8 mouse cellular contexts compared by ENCODE assay signal in the genomic region with DNA sequence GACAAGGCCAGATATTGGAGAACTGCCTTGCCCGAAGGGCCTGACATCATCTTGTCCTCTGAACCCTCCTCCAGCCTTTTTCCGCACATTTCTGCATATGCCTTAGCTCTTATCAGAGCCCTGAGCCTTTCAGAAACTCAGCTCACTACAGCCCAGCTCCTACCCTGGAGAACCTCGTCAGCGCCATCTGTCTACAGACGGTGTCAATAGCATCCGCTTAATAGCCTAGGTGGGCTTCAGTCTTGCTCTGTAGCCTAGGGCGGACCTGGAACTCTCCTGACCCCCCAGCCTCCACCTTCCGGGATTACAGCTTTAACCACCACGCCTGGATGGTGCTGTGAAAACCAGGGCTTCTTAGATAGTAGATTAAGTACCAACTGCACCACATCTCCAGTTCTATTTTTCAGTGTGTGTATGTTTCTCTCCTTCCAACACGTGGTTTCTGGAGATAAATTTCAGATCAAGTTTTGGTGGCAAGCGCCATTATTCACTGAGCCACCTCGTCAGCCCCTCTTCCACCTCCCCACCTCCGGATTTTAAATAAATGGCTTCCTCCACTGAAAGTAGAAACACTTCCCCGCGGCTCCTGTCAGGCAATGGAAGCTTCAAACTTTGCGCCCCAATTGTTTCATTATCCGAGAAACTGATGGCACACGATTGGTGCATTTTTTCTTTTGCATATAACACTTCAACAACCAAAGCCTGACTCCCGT. TPM values are rescaled to one million over a fixed set of nuclear protein-coding genes. Genes with fewer than 3 reads are reported as not detected.
DNase-seq lines count a peak whose midpoint lies in the region; ATAC-seq lines count a peak whose summit lies in the region.

No protein-coding gene starts in this region.

- H3K4me2 ChIP-seq in hindbrain, embryonic 14.5 days (replicated peaks) = peak overlapping the region; percentile 61

- H3K79me2 ChIP-seq in macrophage (ENCODE audit: inconsistent target) = peaks cover 41% of the 10 kb centered on the region

- no peak for ATAC-seq in hindbrain, embryonic 14.5 days (ENCODE audit: low FRiP score)

- WGBS in hindbrain, embryonic 14.5 days = 7% methylated on average over 19 of the region's 19 CpGs
- under 1% methylated on average over 19 of the region's 19 CpGs for WGBS in macrophage (ENCODE audit: missing documents)

- peak overlapping the region; percentile 55 for H3K9ac ChIP-seq in hindbrain, embryonic 14.5 days

- H3K27ac ChIP-seq in hindbrain, embryonic 14.5 days = peak overlapping the region; percentile 77
- peak overlapping the region; percentile 95 for H3K27ac ChIP-seq in macrophage

- no peaks in the 10 kb centered on the region for H3K27me3 ChIP-seq in hindbrain, embryonic 14.5 days (ENCODE audit: control insufficient read depth, insufficient read depth, low read length)

- peak; percentile 92 for DNase-seq in R1 (ENCODE audit: low read depth, low spot score)
- DNase-seq in cerebellum, postnatal 14 days = peak; percentile 87 to 91
- DNase-seq in frontal cortex, postnatal 25 days (ENCODE audit: low spot score in 2 of 2) = peak; percentile 55 to 66
- peak; percentile 75 for DNase-seq in hindbrain, embryonic 14.5 days (ENCODE audit: low spot score)
- peak; percentile 79 to 81 for DNase-seq in left cerebral cortex, adult 18-20 months (ENCODE audit: low spot score in 2 of 2)
- DNase-seq in right cerebral cortex, adult 18-20 months = peak; percentile 77
- peak; percentile 83 for DNase-seq in urinary bladder, postnatal 14 days (ENCODE audit: low spot score)

- H3K4me1 ChIP-seq in hindbrain, embryonic 14.5 days (replicated peaks; ENCODE audit: control insufficient read depth, insufficient read depth, low read length) = peaks cover 24% of the 10 kb centered on the region

- no peaks in the 10 kb centered on the region for H3K36me3 ChIP-seq in hindbrain, embryonic 14.5 days (replicated peaks; ENCODE audit: control insufficient read depth, insufficient read depth)
- no peaks in the 10 kb centered on the region for H3K36me3 ChIP-seq in macrophage (ENCODE audit: inconsistent target)

- H3K4me3 ChIP-seq in hindbrain, embryonic 14.5 days (replicated peaks; ENCODE audit: low read length) = peak overlapping the region; percentile 37
- H3K4me3 ChIP-seq in macrophage (ENCODE audit: inconsistent target) = peak overlapping the region; percentile 60

- H3K9me3 ChIP-seq in hindbrain, embryonic 14.5 days (ENCODE audit: control insufficient read depth, low read length) = no peaks in the 10 kb centered on the region

RNA-seq across cellular contexts. Expression of gene Bicra, which starts 4.3 kb away (rescaled TPM):
- polyA plus RNA-seq in hindbrain, embryonic 14.5 days (2014; fragmentation: Nextera tagmentation; extraction: Ambion mirVana) = 7.9 and 8.8 TPM in 2 replicates
- 10 to 100 TPM; 11.8 to 13.9 TPM for total RNA-seq in left cerebral cortex, adult 18-20 months (2021)
- total RNA-seq in macrophage (2018; cell fraction: chromatin; rRNA removed) = 10 to 100 TPM in 21 of 26 experiments, 1 to 10 TPM in 5; 2.6 to 51.8 (median 35.5) TPM
- 10 to 100 TPM in 19 of 26 experiments, 1 to 10 TPM in 7; 1.7 to 15.8 (median 12.4) TPM for total RNA-seq in macrophage (2018; cell fraction: cytosol; rRNA removed)
- total RNA-seq in macrophage (2018; cell fraction: nucleus; rRNA removed) = 10 to 100 TPM in 18 of 26 experiments, 1 to 10 TPM in 8; 2.2 to 36.7 (median 24.6) TPM
- polyA plus RNA-seq in macrophage (2018) = 4.9 to 8.7 TPM (median 8.4 TPM) in 3 replicates

RNA-seq across cellular contexts. Expression of gene Zfp541, which starts 9.6 kb away (rescaled TPM):
- polyA plus RNA-seq in hindbrain, embryonic 14.5 days (2014; fragmentation: Nextera tagmentation; extraction: Ambion mirVana) = 0.16 TPM in 2 replicates
- total RNA-seq in left cerebral cortex, adult 18-20 months (2021) = under 1 TPM; 0.66 to 0.70 TPM
- total RNA-seq in macrophage (2018; cell fraction: chromatin; rRNA removed) = 1 to 10 TPM in 17 of 26 experiments, under 1 TPM in 9; 0.62 to 2.3 (median 1.2) TPM
- total RNA-seq in macrophage (2018; cell fraction: cytosol; rRNA removed) = under 1 TPM in 13 of 26 experiments, not detected in 13; under 0.01 to 0.15 (median 0.04) TPM
- under 1 TPM; 0.14 to 0.68 (median 0.39) TPM for total RNA-seq in macrophage (2018; cell fraction: nucleus; rRNA removed)
- not detected in 3 replicates for polyA plus RNA-seq in macrophage (2018)

RNA-seq across cellular contexts. Expression of gene Napa, which starts 46.2 kb away (rescaled TPM):
- polyA plus RNA-seq in hindbrain, embryonic 14.5 days (2014; fragmentation: Nextera tagmentation; extraction: Ambion mirVana) = 202 and 214 TPM in 2 replicates
- 100 to 1,000 TPM; 277 to 292 TPM for total RNA-seq in left cerebral cortex, adult 18-20 months (2021)
- 100 to 1,000 TPM; 135 to 409 (median 299) TPM for total RNA-seq in macrophage (2018; cell fraction: chromatin; rRNA removed)
- total RNA-seq in macrophage (2018; cell fraction: cytosol; rRNA removed) = 100 to 1,000 TPM in 9 of 26 experiments, 10 to 100 TPM in 17; 75.7 to 115 (median 97.2) TPM
- total RNA-seq in macrophage (2018; cell fraction: nucleus; rRNA removed) = 100 to 1,000 TPM; 110 to 386 (median 202) TPM
- 85.4 to 112 TPM (median 98.6 TPM) in 3 replicates for polyA plus RNA-seq in macrophage (2018)
